Mouse (Mus musculus): Measurements from ENCODE around the gene Frrs1. TPM values are rescaled to one million over a fixed set of nuclear protein-coding genes. Genes with fewer than 3 reads are reported as not detected.

Frrs1 gene
- polyA plus RNA-seq, 1 experiment from 2014 or later: 34.5 TPM

- H3K4me2 ChIP-seq: no peak overlapping the region
- WGBS: 70% methylated on average over 8 of the region's 8 CpGs
- no peaks in the 10 kb centered on the region for H3K27me3 ChIP-seq (replicated peaks)
- no peak overlapping the region for H3K4me3 ChIP-seq (replicated peaks)
- H3K9me3 ChIP-seq: no peaks in the 10 kb centered on the region
- H3K4me1 ChIP-seq: no peaks in the 10 kb centered on the region
- H3K9ac ChIP-seq: no peak overlapping the region
- no peak overlapping the region for H3K27ac ChIP-seq
- no peak for ATAC-seq (ENCODE audit: insufficient read depth, low FRiP score, low read depth)
- H3K36me3 ChIP-seq: no peaks in the 10 kb centered on the region
Measured at GRCm38 (mm10) chr3:116952242-116952899, 93.1 kb downstream of the Frrs1 start.

GRCm38 (mm10) chr3:116953366-116953765 lies 94.1 kb downstream of the Frrs1 start:
- WGBS: 77% methylated on average over 6 of the region's 6 CpGs
- Histone ChIP-seq H3K9ac (no peak overlapping the region), H3K36me3 (no peaks in the 10 kb centered on the region), H3K4me1 (no peaks in the 10 kb centered on the region), H3K4me2 (no peak overlapping the region), H3K4me3 (replicated peaks) (no peak overlapping the region), H3K9me3 (no peaks in the 10 kb centered on the region), H3K27ac (no peak overlapping the region), H3K27me3 (replicated peaks) (no peaks in the 10 kb centered on the region)
- ATAC-seq (ENCODE audit: insufficient read depth, low FRiP score, low read depth): no peak

- no peak overlapping the region for H3K9ac ChIP-seq
- H3K27ac ChIP-seq: no peak overlapping the region
Measured at GRCm38 (mm10) chr3:116955061-116955460, 95.8 kb downstream of the Frrs1 start.

More at GRCm38 (mm10) chr3:116955061-116955460, 95.8 kb downstream of the Frrs1 start:
- 65% methylated on average over 6 of the region's 6 CpGs for WGBS
- H3K4me2 ChIP-seq: no peak overlapping the region
- H3K9me3 ChIP-seq: no peaks in the 10 kb centered on the region
- no peak for ATAC-seq (ENCODE audit: insufficient read depth, low FRiP score, low read depth)
- no peaks in the 10 kb centered on the region for H3K36me3 ChIP-seq
- H3K4me3 ChIP-seq (replicated peaks): no peak overlapping the region
- no peaks in the 10 kb centered on the region for H3K27me3 ChIP-seq (replicated peaks)
- H3K4me1 ChIP-seq: no peaks in the 10 kb centered on the region

Other genes starting within 250 kb of the Frrs1 start
- gene Trmt13, start 244.9 kb upstream of the Frrs1 start, polyA plus RNA-seq (2015; fragmentation: Nextera tagmentation; extraction: Ambion mirVana): 28.4 and 29.8 TPM in 2 replicates
- gene Mfsd14a, start 196.8 kb upstream of the Frrs1 start, polyA plus RNA-seq (2015; fragmentation: Nextera tagmentation; extraction: Ambion mirVana): 79.5 and 86.6 TPM in 2 replicates
- gene Gm43191, start 178.2 kb upstream of the Frrs1 start, polyA plus RNA-seq (2015; fragmentation: Nextera tagmentation; extraction: Ambion mirVana): 0.61 TPM in 1 of 2 replicates, not detected in the other
- 21.5 and 22.3 TPM in 2 replicates for gene Slc35a3, start 146.6 kb upstream of the Frrs1 start, polyA plus RNA-seq (2015; fragmentation: Nextera tagmentation; extraction: Ambion mirVana)
- 13.8 and 14.0 TPM in 2 replicates for gene Agl, start 51.3 kb upstream of the Frrs1 start, polyA plus RNA-seq (2015; fragmentation: Nextera tagmentation; extraction: Ambion mirVana)
- not detected in 2 replicates for gene 4930455H04Rik, start 108.8 kb downstream of the Frrs1 start, polyA plus RNA-seq (2015; fragmentation: Nextera tagmentation; extraction: Ambion mirVana)
- 5.9 and 6.6 TPM in 2 replicates for gene Palmd, start 109.5 kb downstream of the Frrs1 start, polyA plus RNA-seq (2015; fragmentation: Nextera tagmentation; extraction: Ambion mirVana)